ENCODE assay signal across 8 mouse cellular contexts in genomic region chr2:127166261-127166660, GRCm38 (mm10). TPM values are rescaled to one million over a fixed set of nuclear protein-coding genes. Genes with fewer than 3 reads are reported as not detected.
DNase-seq lines count a peak whose midpoint lies in the region; ATAC-seq and TF ChIP-seq lines count a peak whose summit lies in the region.
"Not testable (repeated sequence)": the region's sequence is repeated elsewhere in the genome, so short reads cannot be mapped to it uniquely, and the experiment has no call there.

No protein-coding gene starts in this region.

- not testable (repeated sequence) for DNase-seq in ES-E14 (ENCODE audit: low read depth, low spot score); liver, postnatal 0 days
- DNase-seq in adrenal gland, postnatal 10 days, result peak; percentile 18
- DNase-seq in embryo, embryonic 11 days, result peak; percentile 69
- DNase-seq in heart, adult 8-10 months (ENCODE audit: low spot score), result peak; percentile 63
- DNase-seq in kidney, postnatal 0 days (ENCODE audit: low spot score), result peak; percentile 81
- peak; percentile 76 for DNase-seq in naive thymus-derived CD4-positive, alpha-beta T cell, adult 2 months (ENCODE audit: low read depth)
- peak; percentile 10 for DNase-seq in thymus, postnatal 4 days

- 6% methylated on average over 1 of the region's 1 CpGs for WGBS in kidney, postnatal 0 days
- 7% methylated on average over 1 of the region's 1 CpGs for WGBS in liver, postnatal 0 days (ENCODE audit: insufficient replicate concordance)

- H3K4me2 ChIP-seq in kidney, postnatal 0 days (ENCODE audit: low read length); liver, postnatal 0 days (ENCODE audit: low read depth, low read length): not testable (repeated sequence)

- not testable (repeated sequence) for H3K9ac ChIP-seq in ES-E14 (ENCODE audit: insufficient read depth, low read depth, low read length, poor library complexity, severe bottlenecking); kidney, postnatal 0 days (ENCODE audit: low read depth, low read length); liver, postnatal 0 days (replicated peaks)

- H3K4me3 ChIP-seq in ES-E14 (ENCODE audit: insufficient read depth in 1 of 2, low read depth in 1 of 2, low read length in 2 of 2, poor library complexity in 1 of 2, severe bottlenecking in 1 of 2); kidney, postnatal 0 days (replicated peaks; ENCODE audit: low read depth, low read length); liver, postnatal 0 days (ENCODE audit: low read depth, low read length): not testable (repeated sequence)

- H3K36me3 ChIP-seq in ES-E14 (ENCODE audit: control insufficient read depth, insufficient read depth, low read length, poor library complexity, severe bottlenecking); kidney, postnatal 0 days (ENCODE audit: insufficient read depth, low read length); liver, postnatal 0 days (replicated peaks; ENCODE audit: insufficient read depth, low read length): not testable (repeated sequence)

- not testable (repeated sequence) for H3K27ac ChIP-seq in ES-E14 (ENCODE audit: insufficient read depth, low read depth, low read length, poor library complexity, severe bottlenecking); kidney, postnatal 0 days; liver, postnatal 0 days (ENCODE audit: low read depth)

- H3K4me1 ChIP-seq in ES-E14 (ENCODE audit: control insufficient read depth in 2 of 2, insufficient read depth in 2 of 2, low read length in 2 of 2, poor library complexity in 1 of 2); kidney, postnatal 0 days (replicated peaks; ENCODE audit: insufficient read depth, low read length); liver, postnatal 0 days (ENCODE audit: insufficient read depth): not testable (repeated sequence)

- in situ Hi-C loops in ES-E14 (cut with MboI; ENCODE audit: low sequenced_read_pairs in 2 of 2, unreplicated experiment in 2 of 2), result not testable (repeated sequence)

- peak; percentile 65 for TF ChIP-seq CTCF in kidney, postnatal 0 days (IDR thresholded peaks at IDR 0.05; ENCODE audit: low read depth)
- peak; percentile 62 for TF ChIP-seq CTCF in liver, postnatal 0 days (IDR thresholded peaks at IDR 0.05; ENCODE audit: low read depth)

- H3K27me3 ChIP-seq in kidney, postnatal 0 days (ENCODE audit: insufficient read depth, low read length); liver, postnatal 0 days (ENCODE audit: insufficient read depth, low read length): not testable (repeated sequence)

- not testable (repeated sequence) for ATAC-seq in kidney, postnatal 0 days (replicated peaks; ENCODE audit: low FRiP score, low read depth); liver, postnatal 0 days

- not testable (repeated sequence) for TF ChIP-seq EP300 in liver, postnatal 0 days (IDR thresholded peaks at IDR 0.05; ENCODE audit: low read depth)

- not testable (repeated sequence) for H3K9me3 ChIP-seq in ES-E14 (ENCODE audit: control insufficient read depth, insufficient read depth, low read depth, low read length); kidney, postnatal 0 days (replicated peaks; ENCODE audit: low read length); liver, postnatal 0 days (ENCODE audit: low read length)

TF ChIP-seq in ES-E14, 5 proteins besides CTCF, POLR2A, EP300 and RAD21:
- 0 out of 2 replicates have a peak, but pooled peaks have one; percentile 33 for TF ChIP-seq ZC3H11A (IDR thresholded peaks at IDR 0.05; ENCODE audit: borderline replicate concordance, low read depth, low read length)

RNA-seq across cellular contexts. Expression of gene Itpripl1, which starts 23.0 kb away (rescaled TPM):
- total RNA-seq in ES-E14 (2012; rRNA removed), result 14.1 and 20.0 TPM in 2 replicates
- total RNA-seq in adrenal gland, postnatal 10 days (2021), result 10 to 100 TPM; 13.2 to 13.8 TPM
- 10 to 100 TPM in 3 of 4 experiments, 1 to 10 TPM in 1; 8.9 to 13.5 (median 13.3) TPM for total RNA-seq in heart, adult 8-10 months (2022)
- polyA plus RNA-seq in kidney, postnatal 0 days (2015; fragmentation: Nextera tagmentation; extraction: Ambion mirVana), result 26.3 and 29.0 TPM in 2 replicates
- polyA plus RNA-seq in liver, postnatal 0 days (2015; fragmentation: Nextera tagmentation; extraction: Ambion mirVana), result 15.9 and 17.8 TPM in 2 replicates

RNA-seq across cellular contexts. Expression of gene Ncaph, which starts 32.5 kb away (rescaled TPM):
- 45.9 and 47.4 TPM in 2 replicates for total RNA-seq in ES-E14 (2012; rRNA removed)
- 10 to 100 TPM; 15.8 to 18.3 TPM for total RNA-seq in adrenal gland, postnatal 10 days (2021)
- total RNA-seq in heart, adult 8-10 months (2022), result 1 to 10 TPM in 1 of 4 experiments, under 1 TPM in 3; 0.52 to 1.4 (median 0.52) TPM
- polyA plus RNA-seq in kidney, postnatal 0 days (2015; fragmentation: Nextera tagmentation; extraction: Ambion mirVana), result 36.7 and 41.9 TPM in 2 replicates
- 21.5 and 23.4 TPM in 2 replicates for polyA plus RNA-seq in liver, postnatal 0 days (2015; fragmentation: Nextera tagmentation; extraction: Ambion mirVana)

RNA-seq across cellular contexts. Expression of gene 1810024B03Rik, which starts 41.8 kb away (rescaled TPM):
- total RNA-seq in ES-E14 (2012; rRNA removed), result 1.8 and 1.9 TPM in 2 replicates
- total RNA-seq in adrenal gland, postnatal 10 days (2021), result 1 to 10 TPM; 1.3 to 1.8 TPM
- under 1 TPM in 3 of 4 experiments, not detected in 1; 0.28 to 0.38 (median 0.28) TPM for total RNA-seq in heart, adult 8-10 months (2022)
- 2.9 and 3.6 TPM in 2 replicates for polyA plus RNA-seq in kidney, postnatal 0 days (2015; fragmentation: Nextera tagmentation; extraction: Ambion mirVana)
- polyA plus RNA-seq in liver, postnatal 0 days (2015; fragmentation: Nextera tagmentation; extraction: Ambion mirVana), result 1.1 and 1.2 TPM in 2 replicates

RNA-seq across cellular contexts. Expression of gene Snrnp200, which starts 41.9 kb away (rescaled TPM):
- 147 and 181 TPM in 2 replicates for total RNA-seq in ES-E14 (2012; rRNA removed)
- total RNA-seq in adrenal gland, postnatal 10 days (2021), result 10 to 100 TPM; 58.9 to 70.8 TPM
- total RNA-seq in heart, adult 8-10 months (2022), result 10 to 100 TPM; 61.1 to 72.6 (median 67.5) TPM
- polyA plus RNA-seq in kidney, postnatal 0 days (2015; fragmentation: Nextera tagmentation; extraction: Ambion mirVana), result 37.0 TPM in 2 replicates
- polyA plus RNA-seq in liver, postnatal 0 days (2015; fragmentation: Nextera tagmentation; extraction: Ambion mirVana), result 11.3 and 13.5 TPM in 2 replicates

Comparison
In these comparisons a context has a peak if more than half of its experiments do, and no peak if none do; other contexts are left out.
1. RNA of gene Ncaph, which starts 32.5 kb away (total RNA-seq): 45.9 to 47.4 TPM in ES-E14 and 15.8 to 18.3 TPM in adrenal gland, postnatal 10 days; 0.52 to 1.4 TPM in heart, adult 8-10 months; every median in the first group is over 4 times any median in the second.